Mouse (Mus musculus) lung, adult 18-20 months (tissue): ENCODE results near the gene Cnr1.

ENCODE experiments used
- DNase-seq, 2 experiments: peaks; one replicate each; pipeline ENCODE4 v3.0.0; 2022; ENCODE audit warnings: mixed read lengths in 2 of 2

The Cnr1 gene

GRCm38 (mm10) chr4:33943936-33944335 lies 19.5 kb downstream of the Cnr1 start:
- no peak for DNase-seq

- no peak for DNase-seq
These were observed 21.3 kb downstream of the Cnr1 start for GRCm38 (mm10) chr4:33945742-33946141.

GRCm38 (mm10) chr4:33947584-33947983 lies 23.2 kb downstream of the Cnr1 start:
- no peak for DNase-seq

GRCm38 (mm10) chr4:33957398-33957797 lies 33.0 kb downstream of the Cnr1 start:
- no peak for DNase-seq

- no peak for DNase-seq
These were observed 34.1 kb downstream of the Cnr1 start for GRCm38 (mm10) chr4:33958515-33958914.

- no peak for DNase-seq
These were observed 35.4 kb downstream of the Cnr1 start for GRCm38 (mm10) chr4:33959841-33960240.

GRCm38 (mm10) chr4:33970726-33971125 lies 46.3 kb downstream of the Cnr1 start:
- DNase-seq: no peak

- no peak for DNase-seq
These were observed 64.2 kb downstream of the Cnr1 start for GRCm38 (mm10) chr4:33988466-33989089.

- no peak for DNase-seq
These were observed 68.3 kb downstream of the Cnr1 start for GRCm38 (mm10) chr4:33992687-33993086.

- DNase-seq: no peak
These were observed 72.0 kb downstream of the Cnr1 start for GRCm38 (mm10) chr4:33996382-33996781.
